Mouse (Mus musculus) limb, embryonic 13.5 days (tissue): ENCODE measurements around the gene Gm10645. TPM values are rescaled to one million over a fixed set of nuclear protein-coding genes. Genes with fewer than 3 reads are reported as not detected.
A peak's percentile ranks its signal among the peaks of the same experiment; 100 is the strongest.

Experiments
- ATAC-seq: fragments of 200-750 bp; cut with Nextera tagmentation; 2 replicates; pipeline ENCODE4 v1.8.0; 2017; ENCODE audit warnings: low read depth, moderate number of reproducible peaks, moderate TSS enrichment; ENCODE audit not compliant: low FRiP score
- H3K27ac ChIP-seq: fragments of 300-500 bp; sonication (generic); 2 replicates; pipeline ENCODE4 v1.5.1; 2015; ENCODE audit warnings: inconsistent platforms, mild to moderate bottlenecking, moderate library complexity
- H3K27me3 ChIP-seq: fragments of 300-500 bp; sonication (generic); 2 replicates; pipeline ENCODE4 v1.6.1; 2015; ENCODE audit warnings: mild to moderate bottlenecking, inconsistent platforms
- H3K36me3 ChIP-seq: fragments of 300-500 bp; sonication (generic); 2 replicates; pipeline ENCODE4 v1.6.1; 2015; ENCODE audit warnings: inconsistent platforms, mild to moderate bottlenecking, moderate library complexity
- H3K4me1 ChIP-seq: fragments of 300-500 bp; sonication (generic); 2 replicates; pipeline ENCODE4 v1.6.1; 2015; ENCODE audit warnings: inconsistent platforms
- H3K4me2 ChIP-seq: fragments of 300-500 bp; sonication (generic); replicated peaks from 2 replicates; pipeline ENCODE4 v1.6.1; 2015; ENCODE audit warnings: inconsistent platforms, mild to moderate bottlenecking, moderate library complexity
- H3K4me3 ChIP-seq: fragments of 300-500 bp; sonication (generic); 2 replicates; pipeline ENCODE4 v1.5.1; 2015; ENCODE audit warnings: moderate library complexity, mild to moderate bottlenecking, inconsistent platforms
- H3K9ac ChIP-seq: fragments of 300-500 bp; sonication (generic); 2 replicates; pipeline ENCODE4 v1.6.1; 2015; ENCODE audit warnings: mild to moderate bottlenecking, inconsistent platforms
- H3K9me3 ChIP-seq: fragments of 300-500 bp; sonication (generic); 2 replicates; pipeline ENCODE4 v1.6.1; 2016; ENCODE audit warnings: inconsistent platforms
- WGBS: fragments of 180-500 bp; shearing (Covaris S2); methylation state at CpG from one replicate; pipeline ENCODE4 v1.1.7; 2015; 5-methylcytosine and 5-hydroxymethylcytosine counted together
- polyA plus RNA-seq: library from polyadenylated mRNA; unstranded; fragments of >200 nt; fragmentation: Nextera tagmentation; extraction: Ambion mirVana; gene quantifications from 2 replicates; pipeline ENCODE4 v1.2.1, GENCODE M21; 2015

The Gm10645 gene
- 0.70 and 1.2 TPM in 2 replicates for polyA plus RNA-seq

- peak within 1 kb of the TSS; percentile 65 for H3K27ac ChIP-seq
- peak; percentile 49 for ATAC-seq
Measured at GRCm38 (mm10) chr8:83165931-83166867, at the start of gene Gm10645. Gene Gm10645 (minus strand): TSS chr8:83166170.

GRCm38 (mm10) chr8:83215065-83215464 lies 49.1 kb upstream of the Gm10645 start:
- H3K4me2 ChIP-seq: no peak overlapping the region
- 63% methylated on average over 5 of the region's 5 CpGs for WGBS

More at GRCm38 (mm10) chr8:83165931-83166867, at the start of gene Gm10645:
- Histone ChIP-seq H3K9me3 (no peaks in the 10 kb centered on the region), H3K9ac (peak within 1 kb of the TSS; percentile 83), H3K4me1 (peaks cover 11% of the 10 kb centered on the region; the same call in 1 of the 2 replicates), H3K4me3 (peak within 1 kb of the TSS; percentile 75), H3K36me3 (no peaks in the 10 kb centered on the region), H3K27me3 (peaks cover 23% of the 10 kb centered on the region), H3K4me2 (peak within 1 kb of the TSS; percentile 86)
- WGBS: 4% methylated on average over 54 of the region's 54 CpGs

GRCm38 (mm10) chr8:83210676-83211075 lies 44.7 kb upstream of the Gm10645 start:
- Histone ChIP-seq H3K4me2 (no peak overlapping the region), H3K27ac (no peak overlapping the region), H3K4me1 (no peaks in the 10 kb centered on the region), H3K4me3 (no peak overlapping the region), H3K27me3 (no peaks in the 10 kb centered on the region), H3K36me3 (no peaks in the 10 kb centered on the region; the same call in 1 of the 2 replicates), H3K9ac (no peak overlapping the region), H3K9me3 (no peaks in the 10 kb centered on the region)
- WGBS: 85% methylated on average over 7 of the region's 7 CpGs
- no peak for ATAC-seq

More at GRCm38 (mm10) chr8:83215065-83215464, 49.1 kb upstream of the Gm10645 start:
- Histone ChIP-seq H3K9me3 (no peaks in the 10 kb centered on the region), H3K27me3 (no peaks in the 10 kb centered on the region), H3K36me3 (no peaks in the 10 kb centered on the region; the same call in 1 of the 2 replicates), H3K27ac (no peak overlapping the region), H3K4me1 (no peaks in the 10 kb centered on the region), H3K9ac (no peak overlapping the region), H3K4me3 (no peak overlapping the region)
- ATAC-seq: no peak

- H3K9ac ChIP-seq: no peak overlapping the region
- no peak overlapping the region for H3K27ac ChIP-seq
Measured at GRCm38 (mm10) chr8:83209581-83209980, 43.6 kb upstream of the Gm10645 start.

GRCm38 (mm10) chr8:83205907-83206306 lies 39.9 kb upstream of the Gm10645 start:
- Histone ChIP-seq H3K4me2 (no peak overlapping the region), H3K9ac (no peak overlapping the region), H3K4me3 (no peak overlapping the region), H3K4me1 (0 out of 2 replicates have a peak, but pooled peaks cover under 1% of the 10 kb centered on the region), H3K9me3 (no peaks in the 10 kb centered on the region), H3K27me3 (no peaks in the 10 kb centered on the region), H3K27ac (no peak overlapping the region), H3K36me3 (no peaks in the 10 kb centered on the region; the same call in 1 of the 2 replicates)
- ATAC-seq: no peak
- 88% methylated on average over 7 of the region's 7 CpGs for WGBS

More at GRCm38 (mm10) chr8:83209581-83209980, 43.6 kb upstream of the Gm10645 start:
- H3K4me2 ChIP-seq: no peak overlapping the region
- H3K4me1 ChIP-seq: no peaks in the 10 kb centered on the region
- no peaks in the 10 kb centered on the region; the same call in 1 of the 2 replicates for H3K36me3 ChIP-seq
- H3K9me3 ChIP-seq: no peaks in the 10 kb centered on the region
- no peaks in the 10 kb centered on the region for H3K27me3 ChIP-seq
- no peak overlapping the region for H3K4me3 ChIP-seq
- ATAC-seq: no peak
- WGBS: 61% methylated on average over 4 of the region's 4 CpGs

- Histone ChIP-seq H3K9me3 (no peaks in the 10 kb centered on the region), H3K27me3 (no peaks in the 10 kb centered on the region), H3K36me3 (no peaks in the 10 kb centered on the region), H3K9ac (no peak overlapping the region), H3K27ac (no peak overlapping the region), H3K4me3 (no peak overlapping the region), H3K4me2 (no peak overlapping the region), H3K4me1 (peaks cover 13% of the 10 kb centered on the region; the same call in 1 of the 2 replicates)
- no peak for ATAC-seq
- WGBS: 93% methylated on average over 11 of the region's 11 CpGs
Measured at GRCm38 (mm10) chr8:83202946-83203345, 37.0 kb upstream of the Gm10645 start.

GRCm38 (mm10) chr8:83200191-83201177 lies 34.5 kb upstream of the Gm10645 start:
- ATAC-seq: peak; percentile 13; the same call in 1 of the 2 replicates
- no peaks in the 10 kb centered on the region for H3K27me3 ChIP-seq
- WGBS: 75% methylated on average over 16 of the region's 16 CpGs

GRCm38 (mm10) chr8:83199715-83200114 lies 33.7 kb upstream of the Gm10645 start:
- 51% methylated on average over 8 of the region's 8 CpGs for WGBS

More at GRCm38 (mm10) chr8:83200191-83201177, 34.5 kb upstream of the Gm10645 start:
- Histone ChIP-seq H3K4me2 (no peak overlapping the region), H3K4me1 (peaks cover 18% of the 10 kb centered on the region; the same call in 1 of the 2 replicates), H3K9me3 (no peaks in the 10 kb centered on the region), H3K36me3 (no peaks in the 10 kb centered on the region), H3K9ac (no peak overlapping the region), H3K4me3 (no peak overlapping the region), H3K27ac (peak overlapping the region; percentile 18; the same call in 1 of the 2 replicates)

GRCm38 (mm10) chr8:83196088-83196487 lies 30.1 kb upstream of the Gm10645 start:
- no peak for ATAC-seq

More at GRCm38 (mm10) chr8:83199715-83200114, 33.7 kb upstream of the Gm10645 start:
- no peak overlapping the region for H3K27ac ChIP-seq
- H3K4me2 ChIP-seq: no peak overlapping the region
- H3K4me3 ChIP-seq: no peak overlapping the region
- H3K9ac ChIP-seq: no peak overlapping the region
- H3K36me3 ChIP-seq: no peaks in the 10 kb centered on the region
- no peaks in the 10 kb centered on the region for H3K27me3 ChIP-seq
- no peaks in the 10 kb centered on the region for H3K9me3 ChIP-seq
- 0 out of 2 replicates have a peak, but pooled peaks have one; percentile 32 for ATAC-seq
- H3K4me1 ChIP-seq: peaks cover 18% of the 10 kb centered on the region; the same call in 1 of the 2 replicates

GRCm38 (mm10) chr8:83189538-83190095 lies 23.6 kb upstream of the Gm10645 start:
- Histone ChIP-seq H3K9ac (no peak overlapping the region), H3K4me3 (no peak overlapping the region)

More at GRCm38 (mm10) chr8:83196088-83196487, 30.1 kb upstream of the Gm10645 start:
- no peaks in the 10 kb centered on the region for H3K27me3 ChIP-seq
- H3K4me1 ChIP-seq: peaks cover 18% of the 10 kb centered on the region; the same call in 1 of the 2 replicates
- 74% methylated on average over 6 of the region's 6 CpGs for WGBS
- no peaks in the 10 kb centered on the region for H3K36me3 ChIP-seq
- no peak overlapping the region for H3K4me2 ChIP-seq
- H3K27ac ChIP-seq: no peak overlapping the region
- H3K9ac ChIP-seq: no peak overlapping the region
- no peaks in the 10 kb centered on the region for H3K9me3 ChIP-seq
- no peak overlapping the region for H3K4me3 ChIP-seq

More at GRCm38 (mm10) chr8:83189538-83190095, 23.6 kb upstream of the Gm10645 start:
- H3K4me2 ChIP-seq: no peak overlapping the region
- no peaks in the 10 kb centered on the region for H3K27me3 ChIP-seq
- H3K4me1 ChIP-seq: 0 out of 2 replicates have a peak, but pooled peaks cover 4% of the 10 kb centered on the region
- H3K9me3 ChIP-seq: no peaks in the 10 kb centered on the region
- H3K36me3 ChIP-seq: no peaks in the 10 kb centered on the region
- ATAC-seq: no peak
- WGBS: 78% methylated on average over 4 of the region's 4 CpGs
- no peak overlapping the region for H3K27ac ChIP-seq
